Mouse (Mus musculus) myocyte (in vitro differentiated cells): ENCODE data around the gene Fbxw8. TPM values are rescaled to one million over a fixed set of nuclear protein-coding genes. Genes with fewer than 3 reads are reported as not detected.

Experiments
- H3K27me3 ChIP-seq: one replicate; pipeline ENCODE4 v1.6.1; 2011; ENCODE audit not compliant: control insufficient read depth, insufficient read depth, insufficient read length
- H3K36me3 ChIP-seq: one replicate; pipeline ENCODE4 v1.6.1; 2011; ENCODE audit not compliant: control insufficient read depth, insufficient read depth
- H3K4me2 ChIP-seq: one replicate; pipeline ENCODE4 v1.6.1; 2011; ENCODE audit warnings: low read depth, control low read depth
- H3K4me3 ChIP-seq: one replicate; pipeline ENCODE4 v1.5.1; 2011; ENCODE audit warnings: mild to moderate bottlenecking, control low read depth, moderate library complexity
- H3K79me2 ChIP-seq: one replicate; pipeline ENCODE4 v1.6.1; 2011; ENCODE audit not compliant: control insufficient read depth, insufficient read depth
- H3ac ChIP-seq: one replicate; pipeline ENCODE4 v1.6.1; 2011; ENCODE audit not compliant: control insufficient read depth, insufficient read length
- CEBPB ChIP-seq: IDR thresholded peaks from 2 replicates; pipeline ENCODE4 v1.6.1; 2011; ENCODE audit warnings: mild to moderate bottlenecking, moderate library complexity; ENCODE audit not compliant: poor library complexity, insufficient read depth, severe bottlenecking
- E2F4 ChIP-seq: IDR thresholded peaks from one replicate; pipeline ENCODE4 v1.6.1; 2011; ENCODE audit warnings: mild to moderate bottlenecking, control low read depth, moderate library complexity; ENCODE audit not compliant: insufficient read depth
- MAX ChIP-seq: IDR thresholded peaks from one replicate; pipeline ENCODE4 v1.6.1; 2011; ENCODE audit warnings: low read depth, mild to moderate bottlenecking, control low read depth
- MYOD1 ChIP-seq, 3 experiments: IDR thresholded peaks; one replicate each; pipeline ENCODE4 v1.6.1; 2011; ENCODE audit warnings: control low read depth in 2 of 3, low read depth in 2 of 3, mild to moderate bottlenecking in 2 of 3, moderate library complexity in 1 of 3; ENCODE audit not compliant: insufficient read length in 2 of 3, control insufficient read depth in 1 of 3
- MYOG ChIP-seq, 3 experiments: IDR thresholded peaks; one replicate each; pipeline ENCODE4 v1.6.1; 2011; ENCODE audit warnings: control low read depth in 2 of 3, low read depth in 2 of 3, mild to moderate bottlenecking in 2 of 3; ENCODE audit not compliant: insufficient read length in 2 of 3, control insufficient read depth in 1 of 3, insufficient read depth in 1 of 3
- POLR2A ChIP-seq: IDR thresholded peaks from one replicate; pipeline ENCODE4 v1.6.1; 2011; ENCODE audit warnings: low read depth, mild to moderate bottlenecking, control low read depth, moderate library complexity; ENCODE audit not compliant: insufficient read length
- POLR2AphosphoS2 ChIP-seq: IDR thresholded peaks from one replicate; pipeline ENCODE4 v1.6.1; 2011; ENCODE audit warnings: low read depth, control low read depth; ENCODE audit not compliant: insufficient read length
- REST ChIP-seq: IDR thresholded peaks from one replicate; pipeline ENCODE4 v1.6.1; 2011; ENCODE audit warnings: mild to moderate bottlenecking, control low read depth, moderate library complexity; ENCODE audit not compliant: insufficient read depth, insufficient read length
- SRF ChIP-seq: IDR thresholded peaks from one replicate; pipeline ENCODE4 v1.6.1; 2011; ENCODE audit warnings: low read depth; ENCODE audit not compliant: control insufficient read depth, insufficient read length
- TCF12 ChIP-seq: IDR thresholded peaks from one replicate; pipeline ENCODE4 v1.6.1; 2011; ENCODE audit warnings: mild to moderate bottlenecking, control low read depth; ENCODE audit not compliant: poor library complexity, insufficient read depth, severe bottlenecking
- TCF3 ChIP-seq: IDR thresholded peaks from one replicate; pipeline ENCODE4 v1.6.1; 2011; ENCODE audit warnings: low read depth, control low read depth; ENCODE audit not compliant: insufficient read length
- USF1 ChIP-seq: IDR thresholded peaks from one replicate; pipeline ENCODE4 v1.6.1; 2011; ENCODE audit warnings: low read depth, mild to moderate bottlenecking, control low read depth, moderate library complexity
- polyA plus RNA-seq: library from polyadenylated mRNA; unstranded; fragments of >200 nt; fragmentation: generic; extraction: Trizol; gene quantifications from one replicate; pipeline ENCODE4 v1.2.1, GENCODE M21; 2012; ENCODE audit warnings: missing spikeins

The Fbxw8 gene
- polyA plus RNA-seq, 1 experiment: 65.5 TPM

DNA sequence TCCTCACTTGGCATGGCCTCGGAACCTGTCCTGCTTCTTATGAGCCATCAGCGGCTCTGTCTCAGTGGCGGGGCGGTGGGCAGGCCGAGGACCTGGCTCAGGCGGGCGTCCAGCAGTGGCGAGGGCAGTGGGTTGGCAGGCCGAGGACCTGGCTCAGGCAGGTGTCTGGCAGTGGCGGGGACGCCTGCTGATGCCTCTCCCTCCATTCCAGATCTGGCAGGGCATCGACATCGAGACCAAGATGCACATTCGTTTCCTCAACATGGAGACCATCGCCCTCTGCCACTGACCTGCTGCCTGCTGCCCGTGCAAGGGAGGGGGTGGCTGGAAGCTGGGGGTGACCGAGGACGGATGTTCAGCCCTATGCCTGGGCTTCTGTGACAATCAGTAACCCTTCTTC is 93.9 kb downstream of the Fbxw8 start:
- no peak overlapping the region for H3K4me3 ChIP-seq
- TF ChIP-seq SRF: no peak
- TF ChIP-seq USF1: no peak
- no peak for TF ChIP-seq CEBPB
- no peak for TF ChIP-seq POLR2AphosphoS2
- no peak for TF ChIP-seq MAX
- TF ChIP-seq MYOD1 (IDR thresholded peaks at IDR 0.05; ENCODE audit: control insufficient read depth in 1 of 3, insufficient read length in 2 of 3, low read depth in 2 of 3): no peak
- TF ChIP-seq E2F4: no peak
- TF ChIP-seq POLR2A: no peak
- no peak for TF ChIP-seq TCF3
- no peak for TF ChIP-seq TCF12
- TF ChIP-seq REST: no peak
- no peak for TF ChIP-seq MYOG (IDR thresholded peaks at IDR 0.05; ENCODE audit: control insufficient read depth in 1 of 3, insufficient read depth in 1 of 3, insufficient read length in 2 of 3, low read depth in 2 of 3)
- no peaks in the 10 kb centered on the region for H3K79me2 ChIP-seq
- no peaks in the 10 kb centered on the region for H3K27me3 ChIP-seq
- H3K36me3 ChIP-seq: no peaks in the 10 kb centered on the region
- H3K4me2 ChIP-seq: no peak overlapping the region
- H3ac ChIP-seq: no peak overlapping the region

DNA sequence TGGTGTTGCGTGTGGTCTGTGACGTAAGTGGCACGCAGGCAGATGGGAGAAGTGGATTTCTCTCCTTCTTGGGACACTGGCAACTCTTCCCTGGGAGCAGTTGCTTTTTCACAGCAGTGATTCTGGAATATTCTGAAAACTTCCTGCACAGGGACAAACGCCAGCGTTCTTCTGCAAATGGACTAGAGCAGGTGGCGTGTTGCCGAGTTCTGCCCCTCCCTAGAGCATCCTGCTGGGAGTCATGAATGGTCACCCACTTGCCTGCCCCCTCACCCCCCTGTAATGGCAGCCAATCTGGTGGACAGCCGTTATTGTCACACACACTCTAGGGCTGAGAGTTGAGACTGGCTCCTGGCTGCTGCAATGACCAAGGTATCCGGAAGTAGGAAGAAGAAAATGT is 95.6 kb downstream of the Fbxw8 start:
- no peak overlapping the region for H3ac ChIP-seq
- no peak overlapping the region for H3K4me2 ChIP-seq
- no peaks in the 10 kb centered on the region for H3K27me3 ChIP-seq
- H3K4me3 ChIP-seq: no peak overlapping the region
- H3K36me3 ChIP-seq: no peaks in the 10 kb centered on the region
- no peaks in the 10 kb centered on the region for H3K79me2 ChIP-seq
- peak in 1 of 3 experiments; percentile 74 for TF ChIP-seq MYOD1 (IDR thresholded peaks at IDR 0.05; ENCODE audit: control insufficient read depth in 1 of 3, insufficient read length in 2 of 3, low read depth in 2 of 3)
- no peak for TF ChIP-seq MAX

DNA sequence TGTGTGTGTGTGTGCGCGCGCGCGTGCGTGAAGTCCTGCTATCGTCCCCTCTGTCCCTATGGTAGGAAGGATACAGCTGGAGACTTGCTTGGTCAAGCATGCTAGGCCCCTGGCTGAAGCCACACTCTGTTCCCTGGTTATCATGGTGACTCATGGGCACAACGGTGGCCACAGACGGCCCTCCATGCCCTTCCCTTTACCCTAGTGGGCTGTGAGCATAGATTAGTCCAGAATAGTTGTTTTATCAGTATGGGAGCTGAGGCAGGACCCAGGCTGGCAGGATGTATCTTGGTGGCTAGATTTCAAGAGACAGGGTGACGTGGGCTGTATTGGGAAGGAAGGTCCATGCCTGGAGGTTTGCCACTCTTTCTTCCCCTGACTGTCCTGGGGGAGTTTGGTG is 96.4 kb downstream of the Fbxw8 start:
- Histone ChIP-seq H3K36me3 (no peaks in the 10 kb centered on the region), H3K79me2 (no peaks in the 10 kb centered on the region)
- TF ChIP-seq POLR2AphosphoS2: no peak
- no peak for TF ChIP-seq MAX
- TF ChIP-seq POLR2A: no peak
- TF ChIP-seq CEBPB: no peak
- TF ChIP-seq MYOD1 (IDR thresholded peaks at IDR 0.05; ENCODE audit: control insufficient read depth in 1 of 3, insufficient read length in 2 of 3, low read depth in 2 of 3): no peak
- TF ChIP-seq TCF3: no peak
- TF ChIP-seq E2F4: no peak
- TF ChIP-seq REST: no peak
- no peak for TF ChIP-seq TCF12
- no peak for TF ChIP-seq USF1

DNA sequence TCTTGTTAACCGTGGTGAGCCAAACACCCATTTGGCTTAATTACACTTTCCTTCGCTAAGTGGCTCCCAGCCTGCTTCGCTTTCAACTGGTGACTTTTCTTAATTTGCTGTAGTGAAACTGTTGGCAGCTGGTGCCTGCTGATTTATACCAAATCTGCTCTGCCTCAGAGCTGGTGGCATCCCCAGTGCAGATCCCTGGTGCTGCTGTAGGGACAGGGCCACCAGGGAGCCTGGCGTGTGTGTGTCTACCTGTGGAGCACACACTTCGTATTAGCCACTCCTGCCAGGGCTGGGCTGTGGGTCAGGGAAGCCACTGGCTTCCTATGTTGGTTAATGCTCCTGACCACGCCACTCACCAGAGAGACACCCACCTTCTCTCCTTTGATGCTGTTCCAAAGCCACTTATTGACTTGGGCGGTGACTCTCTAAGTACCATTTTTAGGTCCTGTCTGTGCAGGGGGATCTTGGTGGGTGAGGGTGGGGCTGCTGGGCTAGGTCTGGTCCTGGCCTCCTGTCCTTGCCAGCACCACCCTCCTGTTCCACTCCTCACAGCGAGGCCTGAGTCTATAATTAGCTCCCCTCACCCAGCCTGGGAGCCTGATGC is 97.7 kb downstream of the Fbxw8 start:
- H3K4me2 ChIP-seq: no peak overlapping the region

More for the DNA sequence above, 96.4 kb downstream of the Fbxw8 start:
- H3K4me2 ChIP-seq: no peak overlapping the region
- H3K27me3 ChIP-seq: no peaks in the 10 kb centered on the region
- H3K4me3 ChIP-seq: no peak overlapping the region
- H3ac ChIP-seq: no peak overlapping the region

DNA sequence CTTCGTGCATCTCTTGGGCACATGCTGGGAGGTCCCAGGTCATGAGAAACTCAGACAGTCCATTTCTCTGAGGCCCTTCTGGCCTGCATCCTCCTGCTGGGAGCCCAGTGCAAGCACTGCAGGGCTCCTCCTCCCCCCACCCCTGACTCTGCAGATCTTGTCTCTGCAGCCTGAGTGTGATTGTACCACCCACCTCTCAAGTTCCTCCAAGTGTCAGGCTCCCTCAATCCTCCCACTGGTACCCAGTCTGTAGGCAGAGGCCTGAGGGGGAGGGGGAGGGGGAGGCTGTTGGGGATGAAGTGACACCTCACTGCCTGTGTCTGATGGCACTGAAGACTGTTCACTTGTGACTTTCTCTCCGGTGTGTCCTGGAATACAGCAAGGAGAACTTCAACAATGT is 102.1 kb downstream of the Fbxw8 start:
- H3K4me2 ChIP-seq: no peak overlapping the region
- no peaks in the 10 kb centered on the region for H3K36me3 ChIP-seq
- TF ChIP-seq SRF (no peak), POLR2AphosphoS2 (no peak), MAX (no peak), REST (no peak), TCF12 (no peak), USF1 (no peak), E2F4 (no peak), MYOD1 (IDR thresholded peaks at IDR 0.05; ENCODE audit: control insufficient read depth in 1 of 3, insufficient read length in 2 of 3, low read depth in 2 of 3) (no peak), CEBPB (no peak), POLR2A (no peak)
- H3K4me3 ChIP-seq: no peak overlapping the region
- no peaks in the 10 kb centered on the region for H3K27me3 ChIP-seq
- H3K79me2 ChIP-seq: no peaks in the 10 kb centered on the region
- H3ac ChIP-seq: no peak overlapping the region

More for the DNA sequence above, 97.7 kb downstream of the Fbxw8 start:
- H3ac ChIP-seq: no peak overlapping the region
- no peaks in the 10 kb centered on the region for H3K79me2 ChIP-seq
- TF ChIP-seq USF1 (no peak), MYOD1 (IDR thresholded peaks at IDR 0.05; ENCODE audit: control insufficient read depth in 1 of 3, insufficient read length in 2 of 3, low read depth in 2 of 3) (peak in 1 of 3 experiments; percentile 53), TCF12 (no peak), POLR2AphosphoS2 (peak; percentile 15)
- H3K36me3 ChIP-seq: no peaks in the 10 kb centered on the region
- no peak overlapping the region for H3K4me3 ChIP-seq
- H3K27me3 ChIP-seq: no peaks in the 10 kb centered on the region
